Mouse (Mus musculus): ENCODE results near the gene Sbp. TPM values are rescaled to one million over a fixed set of nuclear protein-coding genes. Genes with fewer than 3 reads are reported as not detected.
A peak's percentile ranks its signal among the peaks of the same experiment; 100 is the strongest.

Gene Sbp
- polyA plus RNA-seq, 1 experiment from 2014 or later, result not detected

DNA sequence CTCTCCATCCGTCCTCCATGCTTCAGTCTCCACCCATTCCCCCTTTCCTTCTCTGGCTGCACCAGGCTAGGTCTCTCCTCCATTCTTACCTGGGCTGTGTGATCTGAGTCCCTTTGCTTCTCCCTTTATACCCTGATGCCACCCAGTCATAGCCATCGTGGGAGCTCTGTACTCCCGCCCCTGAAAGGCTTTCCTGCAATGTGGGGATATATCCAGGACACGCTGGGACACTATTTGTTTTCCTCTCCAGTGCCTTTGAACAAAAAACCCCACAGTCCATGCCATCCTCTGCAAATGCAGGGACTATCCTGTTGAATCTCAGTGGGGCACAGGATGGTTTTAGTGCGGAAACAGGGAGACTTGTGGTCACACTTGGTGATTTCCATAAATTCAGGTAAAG, 13.7 kb downstream of the Sbp start, which contains the start of gene Sbpl:
Gene Sbpl, minus strand, starts transcription at position 101 of the 400 bp plus-strand sequence.
- Histone ChIP-seq H3K27ac (replicated peaks; ENCODE audit: low read depth, low read length) (no peak within 1 kb of the TSS), H3K27me3 (ENCODE audit: control insufficient read depth, insufficient read depth, low read length) (no peaks in the 10 kb centered on the region), H3K9me3 (replicated peaks; ENCODE audit: control insufficient read depth, low read length) (no peaks in the 10 kb centered on the region), H3K4me3 (ENCODE audit: low read depth, low read length) (no peak within 1 kb of the TSS), H3K4me1 (ENCODE audit: control insufficient read depth, insufficient read depth, low read length) (no peaks in the 10 kb centered on the region), H3K9ac (replicated peaks; ENCODE audit: low read length) (no peak within 1 kb of the TSS), H3K4me2 (ENCODE audit: low read depth, low read length) (no peak within 1 kb of the TSS), H3K36me3 (replicated peaks; ENCODE audit: control insufficient read depth, insufficient read depth, low read depth, low read length) (no peaks in the 10 kb centered on the region)
- ATAC-seq (replicated peaks; ENCODE audit: insufficient number of reproducible peaks, low FRiP score, low TSS enrichment, low read depth) (no peak), DNase-seq (ENCODE audit: low spot score) (no peak)
- 77% methylated on average over 5 of the region's 5 CpGs for WGBS

DNA sequence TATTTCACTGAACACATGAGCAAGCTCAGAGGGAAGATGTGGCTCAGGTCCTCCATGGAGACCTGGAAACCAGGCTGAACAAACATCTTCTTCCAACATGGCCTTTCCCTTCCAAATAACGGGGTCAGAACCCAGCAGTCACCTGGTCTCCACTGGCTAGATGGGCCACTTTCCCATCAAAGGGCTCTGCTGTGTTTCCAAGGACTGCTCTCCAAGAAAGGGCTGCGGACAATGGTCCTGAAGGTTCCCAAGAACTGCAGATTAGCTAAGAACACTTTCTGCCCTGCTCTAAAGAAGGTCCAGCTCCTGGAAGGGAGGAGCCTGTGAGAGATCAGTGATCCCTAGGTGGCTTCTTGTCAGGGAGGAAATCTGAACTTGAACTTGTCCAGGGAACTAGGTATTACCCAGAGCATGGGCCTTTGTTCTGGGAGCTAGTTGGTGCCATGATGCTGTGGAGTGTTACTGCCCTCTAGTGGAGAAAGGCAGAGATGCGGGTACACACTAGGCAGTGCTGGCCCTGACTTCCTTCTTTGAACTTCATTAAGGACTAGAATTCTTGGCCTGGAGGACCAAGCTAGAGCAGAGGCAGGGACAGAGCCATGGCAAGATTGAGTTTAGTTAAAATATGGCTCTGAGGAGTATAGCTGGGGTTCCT, 18.7 kb downstream of the Sbp start:
- Histone ChIP-seq H3K4me2 (ENCODE audit: low read depth, low read length) (no peak overlapping the region), H3K4me3 (ENCODE audit: low read depth, low read length) (no peak overlapping the region), H3K4me1 (ENCODE audit: control insufficient read depth, insufficient read depth, low read length) (no peaks in the 10 kb centered on the region), H3K9me3 (replicated peaks; ENCODE audit: control insufficient read depth, low read length) (no peaks in the 10 kb centered on the region), H3K27ac (replicated peaks; ENCODE audit: low read depth, low read length) (no peak overlapping the region), H3K9ac (replicated peaks; ENCODE audit: low read length) (peak overlapping the region; percentile 52), H3K36me3 (replicated peaks; ENCODE audit: control insufficient read depth, insufficient read depth, low read depth, low read length) (no peaks in the 10 kb centered on the region), H3K27me3 (ENCODE audit: control insufficient read depth, insufficient read depth, low read length) (no peaks in the 10 kb centered on the region)
- ATAC-seq (replicated peaks; ENCODE audit: insufficient number of reproducible peaks, low FRiP score, low TSS enrichment, low read depth) (peak; percentile 90), DNase-seq (ENCODE audit: low spot score) (peak; percentile 90)
- WGBS, result 37% methylated on average over 3 of the region's 3 CpGs

- ATAC-seq (replicated peaks; ENCODE audit: insufficient number of reproducible peaks, low FRiP score, low TSS enrichment, low read depth) (no peak), DNase-seq (ENCODE audit: low spot score) (no peak)
- no peak overlapping the region for H3K9ac ChIP-seq (replicated peaks; ENCODE audit: low read length)
- no peaks in the 10 kb centered on the region for H3K27me3 ChIP-seq (ENCODE audit: control insufficient read depth, insufficient read depth, low read length)
- no peaks in the 10 kb centered on the region for H3K4me1 ChIP-seq (ENCODE audit: control insufficient read depth, insufficient read depth, low read length)
- H3K36me3 ChIP-seq (replicated peaks; ENCODE audit: control insufficient read depth, insufficient read depth, low read depth, low read length), result no peaks in the 10 kb centered on the region
- H3K9me3 ChIP-seq (replicated peaks; ENCODE audit: control insufficient read depth, low read length), result no peaks in the 10 kb centered on the region
- no peak overlapping the region for H3K27ac ChIP-seq (replicated peaks; ENCODE audit: low read depth, low read length)
- 73% methylated on average over 4 of the region's 4 CpGs for WGBS
- no peak overlapping the region for H3K4me2 ChIP-seq (ENCODE audit: low read depth, low read length)
- no peak overlapping the region for H3K4me3 ChIP-seq (ENCODE audit: low read depth, low read length)
Measured at GRCm38 (mm10) chr17:23961573-23962122, 20.2 kb downstream of the Sbp start.

GRCm38 (mm10) chr17:23965805-23966425, 24.4 kb downstream of the Sbp start:
- H3K9me3 ChIP-seq (replicated peaks; ENCODE audit: control insufficient read depth, low read length), result no peaks in the 10 kb centered on the region
- H3K4me1 ChIP-seq (ENCODE audit: control insufficient read depth, insufficient read depth, low read length), result no peaks in the 10 kb centered on the region
- no peaks in the 10 kb centered on the region for H3K27me3 ChIP-seq (ENCODE audit: control insufficient read depth, insufficient read depth, low read length)
- no peak overlapping the region for H3K4me2 ChIP-seq (ENCODE audit: low read depth, low read length)
- H3K36me3 ChIP-seq (replicated peaks; ENCODE audit: control insufficient read depth, insufficient read depth, low read depth, low read length), result no peaks in the 10 kb centered on the region
- WGBS, result 43% methylated on average over 6 of the region's 6 CpGs
- no peak for DNase-seq (ENCODE audit: low spot score)
- H3K4me3 ChIP-seq (ENCODE audit: low read depth, low read length), result no peak overlapping the region
- H3K27ac ChIP-seq (replicated peaks; ENCODE audit: low read depth, low read length), result no peak overlapping the region
- H3K9ac ChIP-seq (replicated peaks; ENCODE audit: low read length), result no peak overlapping the region
- ATAC-seq (replicated peaks; ENCODE audit: insufficient number of reproducible peaks, low FRiP score, low TSS enrichment, low read depth), result peak; percentile 34

DNA sequence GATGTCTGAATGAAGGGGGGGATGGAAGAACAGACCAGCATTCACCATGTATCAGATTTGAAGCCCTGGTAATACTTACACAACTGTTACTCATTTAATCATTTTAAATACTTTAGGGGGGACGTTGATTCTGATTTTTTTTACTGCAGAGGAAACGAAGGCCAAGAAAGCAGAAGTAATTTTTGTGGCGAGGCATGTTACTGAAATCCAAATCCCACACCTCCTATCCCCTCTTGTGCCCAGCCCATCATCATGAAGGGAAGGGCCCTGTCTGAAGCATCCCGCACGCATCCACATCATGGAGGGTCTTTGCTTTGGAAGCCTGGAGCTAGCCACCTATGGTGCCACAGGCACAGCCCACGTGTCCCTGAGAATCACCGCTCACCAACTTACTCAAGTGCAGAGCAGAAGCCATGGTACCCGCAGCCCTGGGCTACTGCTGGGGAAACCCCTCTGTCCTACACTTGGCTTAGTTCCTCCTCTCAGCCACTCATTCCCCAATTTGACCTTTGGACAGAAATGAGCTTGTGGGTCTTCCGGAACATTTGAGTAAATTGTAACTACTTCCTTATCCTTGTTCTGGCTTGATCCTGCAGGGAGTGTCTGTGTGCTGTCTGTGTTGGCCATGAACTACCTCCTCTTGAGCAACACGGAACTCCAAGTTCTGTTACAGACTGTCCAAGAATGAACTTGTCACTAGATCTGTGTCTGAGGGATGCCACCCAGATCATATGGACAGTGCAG, 25.4 kb downstream of the Sbp start:
- no peak for ATAC-seq (replicated peaks; ENCODE audit: insufficient number of reproducible peaks, low FRiP score, low TSS enrichment, low read depth)
- Histone ChIP-seq H3K9me3 (replicated peaks; ENCODE audit: control insufficient read depth, low read length) (no peaks in the 10 kb centered on the region), H3K4me2 (ENCODE audit: low read depth, low read length) (no peak overlapping the region), H3K4me3 (ENCODE audit: low read depth, low read length) (no peak overlapping the region), H3K27me3 (ENCODE audit: control insufficient read depth, insufficient read depth, low read length) (no peaks in the 10 kb centered on the region), H3K27ac (replicated peaks; ENCODE audit: low read depth, low read length) (no peak overlapping the region), H3K9ac (replicated peaks; ENCODE audit: low read length) (no peak overlapping the region), H3K4me1 (ENCODE audit: control insufficient read depth, insufficient read depth, low read length) (no peaks in the 10 kb centered on the region), H3K36me3 (replicated peaks; ENCODE audit: control insufficient read depth, insufficient read depth, low read depth, low read length) (no peaks in the 10 kb centered on the region)
- DNase-seq (ENCODE audit: low spot score), result no peak
- WGBS, result 84% methylated on average over 10 of the region's 10 CpGs

DNA sequence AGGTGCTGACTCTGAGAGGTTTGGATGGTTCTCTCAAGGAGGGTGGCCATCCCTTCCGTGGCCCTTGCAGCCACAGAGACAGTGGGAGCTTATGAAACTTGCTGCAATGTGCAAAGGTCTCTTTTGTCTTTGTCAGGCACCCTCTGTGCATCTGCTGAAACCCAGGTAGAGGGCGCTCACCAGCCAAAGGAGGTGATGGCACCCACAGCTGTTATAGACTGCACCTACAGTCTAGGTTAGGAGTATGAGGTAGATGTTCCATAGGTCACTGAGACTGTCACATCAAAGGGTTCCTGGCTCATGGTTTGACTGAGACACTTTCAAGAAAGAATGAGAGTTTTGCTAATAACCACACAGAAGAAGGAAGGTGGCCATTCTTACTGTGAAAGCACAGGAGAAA, 27.3 kb downstream of the Sbp start:
- WGBS, result 53% methylated on average over 2 of the region's 2 CpGs
- ATAC-seq (replicated peaks; ENCODE audit: insufficient number of reproducible peaks, low FRiP score, low TSS enrichment, low read depth) (no peak), DNase-seq (ENCODE audit: low spot score) (no peak)
- Histone ChIP-seq H3K4me3 (ENCODE audit: low read depth, low read length) (no peak overlapping the region), H3K4me1 (ENCODE audit: control insufficient read depth, insufficient read depth, low read length) (no peaks in the 10 kb centered on the region), H3K27me3 (ENCODE audit: control insufficient read depth, insufficient read depth, low read length) (no peaks in the 10 kb centered on the region), H3K9ac (replicated peaks; ENCODE audit: low read length) (no peak overlapping the region), H3K36me3 (replicated peaks; ENCODE audit: control insufficient read depth, insufficient read depth, low read depth, low read length) (no peaks in the 10 kb centered on the region), H3K9me3 (replicated peaks; ENCODE audit: control insufficient read depth, low read length) (no peaks in the 10 kb centered on the region), H3K27ac (replicated peaks; ENCODE audit: low read depth, low read length) (no peak overlapping the region), H3K4me2 (ENCODE audit: low read depth, low read length) (no peak overlapping the region)

- DNase-seq (ENCODE audit: low spot score) (peak; percentile 79), ATAC-seq (replicated peaks; ENCODE audit: insufficient number of reproducible peaks, low FRiP score, low TSS enrichment, low read depth) (no peak)
- Histone ChIP-seq H3K4me1 (ENCODE audit: control insufficient read depth, insufficient read depth, low read length) (no peaks in the 10 kb centered on the region), H3K27ac (replicated peaks; ENCODE audit: low read depth, low read length) (no peak overlapping the region), H3K36me3 (replicated peaks; ENCODE audit: control insufficient read depth, insufficient read depth, low read depth, low read length) (no peaks in the 10 kb centered on the region), H3K4me3 (ENCODE audit: low read depth, low read length) (no peak overlapping the region), H3K9me3 (replicated peaks; ENCODE audit: control insufficient read depth, low read length) (no peaks in the 10 kb centered on the region), H3K4me2 (ENCODE audit: low read depth, low read length) (no peak overlapping the region), H3K9ac (replicated peaks; ENCODE audit: low read length) (no peak overlapping the region), H3K27me3 (ENCODE audit: control insufficient read depth, insufficient read depth, low read length) (no peaks in the 10 kb centered on the region)
- 0% methylated on average over 1 of the region's 1 CpGs for WGBS
Measured at GRCm38 (mm10) chr17:23969231-23969630, 27.8 kb downstream of the Sbp start.

GRCm38 (mm10) chr17:23971315-23971714, 29.8 kb downstream of the Sbp start:
- Histone ChIP-seq H3K27ac (replicated peaks; ENCODE audit: low read depth, low read length) (no peak overlapping the region), H3K4me3 (ENCODE audit: low read depth, low read length) (no peak overlapping the region), H3K36me3 (replicated peaks; ENCODE audit: control insufficient read depth, insufficient read depth, low read depth, low read length) (no peaks in the 10 kb centered on the region), H3K9ac (replicated peaks; ENCODE audit: low read length) (no peak overlapping the region), H3K27me3 (ENCODE audit: control insufficient read depth, insufficient read depth, low read length) (no peaks in the 10 kb centered on the region), H3K4me2 (ENCODE audit: low read depth, low read length) (no peak overlapping the region), H3K9me3 (replicated peaks; ENCODE audit: control insufficient read depth, low read length) (no peaks in the 10 kb centered on the region), H3K4me1 (ENCODE audit: control insufficient read depth, insufficient read depth, low read length) (no peaks in the 10 kb centered on the region)
- no peak for DNase-seq (ENCODE audit: low spot score)
- 88% methylated on average over 9 of the region's 9 CpGs for WGBS
- no peak for ATAC-seq (replicated peaks; ENCODE audit: insufficient number of reproducible peaks, low FRiP score, low TSS enrichment, low read depth)
